Mouse (Mus musculus) kidney, adult 18-20 months (tissue): ENCODE data around the gene Tnfrsf8.
"Not testable (repeated sequence)": the region's sequence is repeated elsewhere in the genome, so short reads cannot be mapped to it uniquely, and the experiment has no call there.

Experiments
- DNase-seq: peaks from one replicate; pipeline ENCODE4 v3.0.0; 2021

The Tnfrsf8 gene

GRCm38 (mm10) chr4:145314836-145315467 is at the start of gene Tnfrsf8:
TSS of gene Tnfrsf8 (minus strand) at chr4:145315164.
- DNase-seq: no peak

GRCm38 (mm10) chr4:145361635-145362034 is 46.7 kb upstream of the Tnfrsf8 start:
- DNase-seq: not testable (repeated sequence)

DNA sequence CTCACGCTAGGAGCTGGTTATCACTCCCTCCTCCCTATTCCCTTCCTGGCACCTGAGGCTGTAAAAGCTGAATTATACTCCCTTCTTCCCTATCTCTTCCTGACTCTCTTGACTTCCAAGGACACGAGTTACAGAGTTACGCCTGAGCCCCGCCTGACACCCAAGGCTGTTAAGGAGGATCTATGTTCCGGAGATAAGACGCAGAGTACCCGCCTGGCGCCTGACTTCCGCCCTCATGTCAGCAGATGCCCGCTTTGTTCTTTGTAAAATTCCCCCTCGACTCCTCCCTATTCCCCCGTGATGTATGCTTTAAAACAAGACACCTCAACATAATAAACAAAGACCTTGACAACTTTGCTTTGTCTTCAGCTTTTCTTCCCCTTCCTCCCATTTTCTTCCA is 46.1 kb upstream of the Tnfrsf8 start:
- no peak for DNase-seq

DNA sequence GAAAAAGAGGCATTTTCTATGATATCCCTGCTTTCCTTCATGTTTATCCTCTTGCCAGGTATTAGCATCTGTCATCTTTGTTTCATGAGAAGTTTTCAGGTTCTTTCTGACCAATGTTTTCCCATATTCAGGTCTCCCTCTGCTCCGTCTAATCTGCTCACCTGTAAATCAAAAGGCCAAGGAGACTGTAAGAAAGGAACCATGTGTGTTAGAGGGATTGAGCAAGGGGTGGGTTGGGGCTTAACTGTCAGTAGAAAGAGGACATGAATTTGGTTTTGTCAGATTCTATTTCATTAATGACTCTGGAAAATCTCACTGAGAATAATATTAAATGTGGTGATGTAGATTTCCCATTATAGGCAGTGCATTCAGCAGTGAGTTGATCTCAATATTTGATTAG is 45.6 kb upstream of the Tnfrsf8 start:
- no peak for DNase-seq

DNA sequence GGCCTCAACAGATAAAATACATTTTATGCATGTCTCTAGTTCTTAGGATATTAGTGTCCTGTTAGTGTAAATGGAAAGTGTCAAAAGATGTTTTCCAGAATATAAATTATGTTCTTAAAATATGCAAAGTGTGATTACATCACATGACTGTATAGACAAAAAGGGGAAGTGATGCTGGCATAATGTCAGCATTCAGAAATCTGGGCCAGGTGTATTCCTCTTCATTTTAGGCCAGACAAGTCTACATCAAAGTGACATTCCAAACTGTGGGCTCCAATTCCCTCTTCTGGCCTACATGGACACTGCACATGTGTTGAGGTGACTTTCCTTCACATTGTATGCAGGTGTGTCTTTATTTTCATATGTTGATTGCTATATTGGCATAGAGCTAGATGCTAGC is 41.3 kb upstream of the Tnfrsf8 start:
- DNase-seq: no peak

- no peak for DNase-seq
Observed at GRCm38 (mm10) chr4:145353855-145354254, 38.9 kb upstream of the Tnfrsf8 start.

DNA sequence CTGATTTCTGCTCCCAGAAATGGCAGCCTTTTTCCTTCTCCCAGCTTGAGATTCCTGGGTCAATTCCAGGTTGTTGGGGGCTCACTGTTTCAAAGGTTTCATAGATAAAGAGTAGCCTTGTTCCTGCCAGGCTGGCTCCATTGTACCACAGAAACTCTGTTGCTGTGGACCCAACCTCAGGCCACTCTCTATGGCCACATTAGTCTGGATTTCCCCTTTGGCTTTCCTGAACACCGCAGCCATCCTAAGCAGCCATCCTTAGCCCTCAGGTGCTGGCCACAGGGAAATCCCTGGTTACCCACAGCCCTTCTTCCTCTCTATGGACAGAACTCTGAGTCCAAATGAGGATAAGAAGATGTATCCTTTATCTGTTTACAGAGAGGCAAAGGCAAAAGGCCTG is 30.0 kb upstream of the Tnfrsf8 start:
- DNase-seq: no peak

DNA sequence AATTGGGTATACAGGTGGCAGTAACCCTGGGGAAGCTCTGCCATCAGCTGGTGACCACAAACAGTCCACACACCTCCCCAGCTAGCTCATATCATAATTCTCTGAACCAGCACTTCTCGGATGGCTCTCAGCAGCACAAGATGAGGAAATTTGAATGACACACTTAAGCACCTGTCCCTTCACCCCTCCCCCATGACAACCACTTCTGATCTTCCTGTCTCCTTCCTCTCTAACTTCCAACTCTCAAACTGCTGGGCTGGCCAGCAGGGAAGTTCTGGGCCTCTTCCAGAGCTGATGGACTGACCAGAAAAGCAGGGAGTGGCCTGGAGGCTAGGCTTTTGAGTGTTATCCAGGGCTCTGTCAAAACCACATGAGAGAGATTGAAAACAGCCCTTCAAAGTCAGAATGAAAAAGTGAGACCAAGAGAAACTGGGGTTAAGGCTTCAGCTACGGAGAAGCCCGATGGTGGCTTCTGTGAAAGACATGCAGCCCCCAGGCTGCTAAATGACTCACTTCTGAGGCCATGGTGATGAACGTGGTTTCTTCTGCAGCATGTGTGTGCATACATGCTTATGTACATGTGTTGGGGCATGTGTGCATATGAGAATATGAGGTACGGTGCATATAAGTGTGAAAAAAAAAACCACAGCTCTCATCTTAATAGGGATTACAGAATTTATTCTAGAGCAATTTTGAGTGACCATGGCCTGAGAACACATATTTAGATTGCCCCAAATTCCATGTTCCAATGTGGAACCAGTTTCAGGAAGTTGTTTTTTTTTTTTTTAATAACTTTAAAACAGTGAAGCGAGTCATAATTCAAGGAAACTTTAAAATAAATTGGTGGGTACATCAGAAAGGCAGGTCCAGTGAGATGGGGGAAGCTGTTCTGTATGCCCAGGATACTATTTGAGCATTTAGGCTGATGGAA is 27.2 kb upstream of the Tnfrsf8 start:
- no peak for DNase-seq

GRCm38 (mm10) chr4:145337906-145338858 is 23.2 kb upstream of the Tnfrsf8 start:
- DNase-seq: no peak

DNA sequence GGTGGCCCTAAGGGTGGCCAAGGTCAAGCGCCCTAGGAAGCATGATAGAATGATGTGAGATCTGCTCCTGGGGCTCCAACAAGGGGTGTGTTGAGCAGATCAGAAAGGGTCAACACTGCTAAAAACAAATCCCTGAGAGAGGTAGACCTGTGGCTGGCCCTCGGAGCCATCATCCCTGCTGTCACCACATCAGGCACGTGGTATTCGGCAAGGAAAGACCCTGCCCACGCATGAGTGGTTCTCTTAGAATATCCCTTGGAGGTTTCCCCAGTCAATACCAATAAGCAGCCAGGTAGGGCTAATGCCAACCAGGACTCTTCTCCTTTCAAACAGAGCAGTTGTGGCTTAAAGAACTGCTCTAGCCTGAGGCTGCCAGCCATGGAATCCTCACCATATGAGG is 21.6 kb upstream of the Tnfrsf8 start:
- no peak for DNase-seq

GRCm38 (mm10) chr4:145336019-145336418 is 21.1 kb upstream of the Tnfrsf8 start:
- DNase-seq: no peak

- DNase-seq: no peak
Observed at GRCm38 (mm10) chr4:145323631-145324030, 8.7 kb upstream of the Tnfrsf8 start.

GRCm38 (mm10) chr4:145322995-145323627 is 8.1 kb upstream of the Tnfrsf8 start:
- no peak for DNase-seq

DNA sequence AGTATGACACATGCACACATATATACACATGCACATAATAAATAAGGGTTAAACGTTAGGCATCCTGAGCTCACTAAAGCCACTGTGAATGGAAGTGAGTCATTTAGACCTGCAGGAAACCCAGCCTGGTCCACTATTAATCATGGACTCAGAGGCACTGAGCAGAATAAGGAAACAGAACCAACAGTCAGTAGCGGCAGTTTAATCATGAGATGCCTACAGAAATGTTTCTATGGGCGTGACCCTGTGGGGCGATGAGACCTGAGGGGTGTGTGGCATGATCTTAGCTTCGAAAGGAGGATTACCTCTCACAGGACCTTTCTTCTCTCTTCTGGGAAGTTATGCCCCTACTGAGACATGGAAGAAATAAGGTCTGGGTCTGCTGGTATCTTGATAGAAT is 7.2 kb upstream of the Tnfrsf8 start:
- DNase-seq: no peak

DNA sequence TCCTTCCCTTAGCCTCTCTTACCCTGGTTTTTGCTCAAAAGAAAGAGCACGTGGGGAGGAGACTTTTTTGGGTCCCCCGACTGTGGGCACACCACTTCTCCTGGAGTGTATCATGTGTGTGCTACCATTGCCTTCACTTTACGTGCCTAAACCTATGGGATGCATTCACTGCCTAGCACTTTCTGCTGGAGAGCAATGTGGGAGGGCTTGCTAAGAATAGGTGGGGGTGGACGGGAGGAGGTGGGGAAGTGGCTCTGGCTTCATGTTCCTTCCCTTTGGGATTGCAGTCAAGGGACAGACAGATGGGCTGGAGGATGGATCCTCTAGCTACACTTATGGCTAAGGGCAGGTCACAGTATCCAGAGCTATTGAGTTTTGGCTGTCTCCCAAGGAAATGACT is 5.7 kb upstream of the Tnfrsf8 start:
- no peak for DNase-seq

- no peak for DNase-seq
Observed at GRCm38 (mm10) chr4:145319274-145320226, 4.6 kb upstream of the Tnfrsf8 start.

GRCm38 (mm10) chr4:145316708-145317107 is 1.7 kb upstream of the Tnfrsf8 start:
- DNase-seq: no peak

- DNase-seq: no peak
Observed at GRCm38 (mm10) chr4:145313966-145314365, 998 bp downstream of the Tnfrsf8 start.

DNA sequence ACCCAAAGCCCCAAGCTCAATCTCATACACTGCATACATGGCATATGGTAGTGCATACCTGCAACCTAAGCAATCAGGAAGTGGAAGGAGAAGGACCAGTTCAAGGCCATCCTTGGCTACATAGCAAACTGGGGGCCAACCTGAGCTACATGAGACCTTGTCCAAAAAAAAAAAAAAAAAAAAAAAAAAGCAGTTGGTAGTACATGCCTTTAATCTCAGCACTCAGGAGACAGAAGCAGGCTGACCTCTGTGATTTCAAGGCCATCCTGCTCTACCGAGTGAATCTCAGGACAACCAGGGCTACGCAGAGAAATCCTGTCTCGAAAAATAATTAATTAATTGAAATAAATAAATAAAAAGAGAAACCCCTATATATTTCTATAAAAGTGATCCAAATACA is 1.7 kb downstream of the Tnfrsf8 start:
- DNase-seq: no peak

DNA sequence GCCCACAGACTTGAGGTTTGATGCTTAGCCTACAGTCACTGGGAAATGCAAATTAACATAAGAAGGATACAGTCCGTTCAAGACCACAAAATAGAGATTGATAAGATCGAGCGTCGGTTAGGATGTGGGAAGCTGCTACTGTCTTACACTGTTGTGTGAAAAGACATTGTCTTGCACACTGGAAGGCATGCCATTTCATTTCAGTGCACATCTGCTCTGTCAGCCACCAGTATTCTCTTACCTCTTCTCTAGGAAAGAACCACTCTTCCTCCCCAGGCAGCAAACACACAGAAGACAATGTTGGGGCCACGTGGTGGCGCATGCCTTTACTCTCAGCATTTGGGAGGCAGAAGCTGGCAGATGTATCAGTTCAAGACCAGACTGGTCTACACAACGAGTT is 2.4 kb downstream of the Tnfrsf8 start:
- DNase-seq: no peak

DNA sequence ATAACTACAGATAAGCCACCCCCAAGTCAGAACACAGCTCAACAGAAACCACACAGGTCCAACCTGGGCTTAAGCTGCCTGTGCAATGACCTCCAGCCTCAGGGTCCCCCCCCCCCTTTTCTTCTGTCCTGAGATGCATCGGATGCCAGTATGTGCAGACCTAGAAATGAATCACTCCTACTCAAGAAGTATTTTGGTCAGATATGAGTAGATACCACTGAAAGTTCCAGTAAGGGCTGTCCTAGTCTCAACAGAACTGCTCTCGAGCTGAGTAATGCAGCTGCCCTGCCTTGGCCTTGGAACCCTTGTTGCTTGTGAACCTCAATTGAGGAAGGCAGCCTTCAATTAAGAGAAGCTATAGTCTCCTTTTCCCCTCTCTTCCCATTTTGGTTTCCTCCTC is 4.1 kb downstream of the Tnfrsf8 start:
- no peak for DNase-seq
